Mouse (Mus musculus) hindbrain, postnatal 0 days (tissue): ENCODE measurements at regions not wholly inside any gene's neighbourhood (a gene's known extent, or its start where the extent isn't known, plus 50 kb on each side); places are given as distances from the start of the nearest gene placed in this dataset.
A peak's percentile ranks its signal among the peaks of the same experiment; 100 is the strongest.

ENCODE experiments used
- ATAC-seq: fragments of 200-750 bp; cut with Nextera tagmentation; 2 replicates; pipeline ENCODE4 v1.8.0; 2017; ENCODE audit warnings: mild to moderate bottlenecking, moderate TSS enrichment, moderate library complexity
- DNase-seq: peaks from one replicate; pipeline ENCODE4 v3.0.0-alpha.2; 2015; ENCODE audit warnings: low spot score
- H3K27ac ChIP-seq: fragments of 300-500 bp; sonication (generic); 2 replicates; pipeline ENCODE4 v1.5.1; 2014; ENCODE audit warnings: mild to moderate bottlenecking
- H3K27me3 ChIP-seq: fragments of 300-500 bp; sonication (generic); 2 replicates; pipeline ENCODE4 v1.6.1; 2014; ENCODE audit warnings: low read length, mixed read lengths; ENCODE audit not compliant: insufficient read depth
- H3K36me3 ChIP-seq: fragments of 300-500 bp; sonication (generic); 2 replicates; pipeline ENCODE4 v1.6.1; 2014; ENCODE audit warnings: low read length, mixed read lengths; ENCODE audit not compliant: insufficient read depth
- H3K4me1 ChIP-seq: fragments of 300-500 bp; sonication (generic); 2 replicates; pipeline ENCODE4 v1.6.1; 2014; ENCODE audit warnings: antibody characterized with exemption, low read length, mixed read lengths; ENCODE audit not compliant: insufficient read depth
- H3K4me2 ChIP-seq: fragments of 300-500 bp; sonication (generic); 2 replicates; pipeline ENCODE4 v1.6.1; 2014; ENCODE audit warnings: low read depth, mild to moderate bottlenecking, low read length, moderate library complexity, mixed read lengths
- H3K4me3 ChIP-seq: fragments of 300-500 bp; sonication (generic); 2 replicates; pipeline ENCODE4 v1.5.1; 2014; ENCODE audit warnings: low read length
- H3K9ac ChIP-seq: fragments of 300-500 bp; sonication (generic); replicated peaks from 2 replicates; pipeline ENCODE4 v1.6.1; 2014; ENCODE audit warnings: mild to moderate bottlenecking, low read length, moderate library complexity, mixed read lengths
- H3K9me3 ChIP-seq: fragments of 300-500 bp; sonication (generic); 2 replicates; pipeline ENCODE4 v1.6.1; 2016; ENCODE audit warnings: low read length, mixed read lengths
- CTCF ChIP-seq: IDR thresholded peaks from 2 replicates; pipeline ENCODE4 v1.5.1; 2016; ENCODE audit warnings: antibody characterized with exemption, control low read depth, low read depth
- WGBS: fragments of 180-500 bp; shearing (Covaris S2); extraction: QIAGEN DNeasy Blood & Tissue Kit; methylation state at CpG from one replicate; pipeline ENCODE4 v1.1.7; 2014; 5-methylcytosine and 5-hydroxymethylcytosine counted together

DNA sequence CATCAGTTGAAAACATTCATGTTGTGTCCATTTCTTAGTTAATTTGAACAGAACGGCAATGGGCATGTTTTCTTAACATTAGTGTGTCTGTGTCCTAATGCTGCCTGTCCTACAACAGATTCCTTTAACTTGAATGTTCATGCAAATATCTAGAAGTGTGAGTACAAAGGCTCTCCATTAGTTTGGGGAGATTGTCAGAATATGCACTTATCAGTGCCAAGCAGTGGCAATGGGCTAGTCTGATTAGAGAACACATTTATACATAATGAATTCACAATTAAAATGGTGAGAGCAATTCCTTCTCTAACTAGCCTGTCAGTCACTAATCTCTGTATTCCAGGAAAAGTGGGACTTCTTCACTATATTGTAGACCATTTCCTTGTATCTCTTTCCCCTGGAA lies 2188.8 kb downstream of the 9330182O14Rik start:
- ATAC-seq (no peak), DNase-seq (no peak)
- Histone ChIP-seq H3K4me2 (no peak overlapping the region), H3K27me3 (no peaks in the 10 kb centered on the region), H3K9me3 (no peaks in the 10 kb centered on the region), H3K9ac (no peak overlapping the region), H3K4me1 (0 out of 2 replicates have a peak, but pooled peaks cover 13% of the 10 kb centered on the region), H3K4me3 (no peak overlapping the region), H3K27ac (no peak overlapping the region), H3K36me3 (no peaks in the 10 kb centered on the region)
- WGBS = 88% methylated on average over 1 of the region's 1 CpGs
- no peak for TF ChIP-seq CTCF

DNA sequence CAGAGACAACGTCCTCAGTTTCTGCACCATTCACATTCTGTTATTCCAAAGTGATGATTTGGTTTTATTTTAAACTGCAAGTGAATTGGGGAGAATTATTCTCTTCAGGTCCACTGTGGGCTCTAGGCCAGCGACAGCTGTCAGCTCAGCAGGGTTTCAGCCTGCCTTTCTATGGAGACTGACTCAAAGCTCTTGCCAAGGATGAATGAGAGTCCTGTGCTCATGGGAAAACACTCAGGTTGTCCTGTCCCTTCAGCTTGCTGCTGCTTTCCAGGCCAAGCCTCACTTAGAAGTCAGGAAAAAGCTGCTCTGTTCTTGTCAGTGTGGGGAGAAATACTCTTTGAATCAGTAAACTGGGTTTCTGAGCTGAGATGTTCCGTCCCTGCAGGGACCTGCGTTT lies 2191.1 kb downstream of the 9330182O14Rik start:
- 30% methylated on average over 4 of the region's 4 CpGs for WGBS
- Histone ChIP-seq H3K9me3 (no peaks in the 10 kb centered on the region), H3K27ac (peak overlapping the region; percentile 68; the same call in 1 of the 2 replicates), H3K4me2 (no peak overlapping the region), H3K9ac (no peak overlapping the region), H3K27me3 (no peaks in the 10 kb centered on the region), H3K4me3 (no peak overlapping the region), H3K4me1 (0 out of 2 replicates have a peak, but pooled peaks cover 13% of the 10 kb centered on the region), H3K36me3 (no peaks in the 10 kb centered on the region)
- DNase-seq (peak; percentile 89), ATAC-seq (peak; percentile 91)
- no peak for TF ChIP-seq CTCF

DNA sequence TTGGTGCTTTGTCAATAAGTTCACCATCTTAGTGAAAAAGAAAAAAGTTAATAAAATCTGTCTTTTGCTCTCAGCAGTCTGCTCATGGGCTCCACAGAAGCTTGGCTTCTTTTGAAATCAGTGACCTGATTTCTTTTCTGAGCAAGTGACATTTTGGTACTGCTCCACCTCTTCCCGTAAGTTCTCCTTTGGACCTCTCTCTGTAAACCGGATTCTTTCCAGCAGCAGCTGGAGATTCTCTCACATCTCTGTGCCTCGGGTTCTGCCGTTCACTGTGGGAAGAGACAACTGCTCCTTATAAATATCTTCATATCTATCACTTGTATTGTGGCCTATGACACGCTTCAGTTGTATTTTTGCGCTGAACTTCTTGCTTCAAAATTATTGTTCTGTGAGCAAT lies 2194.4 kb downstream of the 9330182O14Rik start:
- ATAC-seq (no peak), DNase-seq (no peak)
- no peaks in the 10 kb centered on the region for H3K27me3 ChIP-seq
- no peak overlapping the region for H3K9ac ChIP-seq
- H3K4me2 ChIP-seq = no peak overlapping the region
- H3K9me3 ChIP-seq = no peaks in the 10 kb centered on the region
- H3K27ac ChIP-seq = no peak overlapping the region
- no peak for TF ChIP-seq CTCF
- 64% methylated on average over 6 of the region's 6 CpGs for WGBS
- no peak overlapping the region for H3K4me3 ChIP-seq
- no peaks in the 10 kb centered on the region for H3K36me3 ChIP-seq
- 0 out of 2 replicates have a peak, but pooled peaks cover 13% of the 10 kb centered on the region for H3K4me1 ChIP-seq

DNA sequence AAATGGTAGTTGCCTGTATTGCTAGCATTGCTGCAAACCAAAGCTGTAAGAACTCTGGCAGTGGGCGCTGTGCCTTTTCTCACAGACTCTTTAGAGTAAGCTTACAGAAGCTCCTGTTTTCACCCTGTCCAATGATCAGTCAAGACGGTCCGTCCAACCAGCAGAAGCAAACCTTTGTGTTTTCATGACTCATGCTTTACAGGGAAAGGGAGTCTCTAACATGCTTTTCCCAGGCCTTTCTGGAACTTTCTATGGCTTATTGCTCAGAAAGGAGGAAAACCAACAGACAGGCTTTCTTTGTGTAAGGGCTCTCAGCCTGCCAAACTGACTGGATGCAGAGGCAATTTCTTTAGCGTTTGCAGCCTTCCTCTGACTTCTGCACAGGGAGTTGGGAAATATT lies 2195.6 kb downstream of the 9330182O14Rik start:
- Histone ChIP-seq H3K9ac (no peak overlapping the region), H3K4me2 (no peak overlapping the region), H3K27me3 (no peaks in the 10 kb centered on the region), H3K9me3 (no peaks in the 10 kb centered on the region), H3K4me1 (0 out of 2 replicates have a peak, but pooled peaks cover 12% of the 10 kb centered on the region), H3K36me3 (no peaks in the 10 kb centered on the region), H3K27ac (peak overlapping the region; percentile 34; the same call in 1 of the 2 replicates), H3K4me3 (no peak overlapping the region)
- ATAC-seq (peak; percentile 82), DNase-seq (peak; percentile 56)
- no peak for TF ChIP-seq CTCF
- 60% methylated on average over 4 of the region's 4 CpGs for WGBS

DNA sequence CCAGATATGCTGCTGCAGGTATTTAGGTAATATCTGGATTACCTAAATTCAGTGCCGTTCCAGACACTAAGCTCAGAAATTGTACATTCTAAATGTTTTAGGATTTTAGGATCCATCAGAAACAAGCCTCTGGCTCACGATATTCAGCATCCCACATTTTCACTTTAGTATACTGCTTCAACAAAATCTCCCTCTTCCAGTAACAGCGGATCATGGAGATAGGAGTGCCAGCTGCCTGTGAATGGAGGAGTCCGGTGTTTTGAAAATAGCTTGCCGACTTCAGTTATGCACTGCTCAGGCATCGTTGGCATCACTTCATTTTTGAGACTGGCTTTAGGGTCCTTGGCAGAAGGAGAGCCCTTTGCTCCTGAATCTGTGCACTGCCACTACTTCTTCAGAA lies 2199.5 kb downstream of the 9330182O14Rik start:
- 88% methylated on average over 6 of the region's 6 CpGs for WGBS
- ATAC-seq = no peak

DNA sequence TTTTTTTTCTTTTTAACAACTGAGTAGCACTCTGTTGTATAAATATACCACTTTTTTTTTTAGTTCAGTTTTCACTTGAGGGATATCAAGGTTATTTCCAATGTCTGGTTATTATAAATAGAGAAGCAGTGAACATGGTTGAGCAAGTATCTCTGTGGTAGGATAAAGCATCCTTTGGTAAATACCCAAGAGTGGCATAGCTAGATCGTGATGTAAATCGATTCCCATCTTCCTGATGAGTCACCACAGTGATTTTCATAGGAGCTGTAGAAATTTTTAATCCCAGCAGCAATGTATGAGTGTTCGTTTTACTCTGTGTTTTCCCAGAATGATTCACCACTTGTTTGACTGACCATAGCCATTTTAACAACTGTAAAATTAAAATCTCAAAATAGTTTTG lies 2212.0 kb downstream of the 9330182O14Rik start:
- no peak for DNase-seq
- H3K27ac ChIP-seq = no peak overlapping the region
- TF ChIP-seq CTCF = no peak
- no peaks in the 10 kb centered on the region for H3K4me1 ChIP-seq
- H3K27me3 ChIP-seq = no peaks in the 10 kb centered on the region
- 0 out of 2 replicates have a peak, but pooled peaks cover 3% of the 10 kb centered on the region for H3K9me3 ChIP-seq
- no peak overlapping the region for H3K9ac ChIP-seq
- no peak for ATAC-seq
- no peak overlapping the region for H3K4me3 ChIP-seq
- H3K4me2 ChIP-seq = no peak overlapping the region
- no peaks in the 10 kb centered on the region for H3K36me3 ChIP-seq
- WGBS = 87% methylated on average over 3 of the region's 3 CpGs

More for the DNA sequence above, 2199.5 kb downstream of the 9330182O14Rik start:
- DNase-seq = no peak
- Histone ChIP-seq H3K9me3 (no peaks in the 10 kb centered on the region), H3K4me1 (no peaks in the 10 kb centered on the region), H3K27ac (no peak overlapping the region), H3K9ac (no peak overlapping the region), H3K4me2 (no peak overlapping the region), H3K27me3 (no peaks in the 10 kb centered on the region), H3K36me3 (no peaks in the 10 kb centered on the region), H3K4me3 (no peak overlapping the region)
- TF ChIP-seq CTCF = no peak

DNA sequence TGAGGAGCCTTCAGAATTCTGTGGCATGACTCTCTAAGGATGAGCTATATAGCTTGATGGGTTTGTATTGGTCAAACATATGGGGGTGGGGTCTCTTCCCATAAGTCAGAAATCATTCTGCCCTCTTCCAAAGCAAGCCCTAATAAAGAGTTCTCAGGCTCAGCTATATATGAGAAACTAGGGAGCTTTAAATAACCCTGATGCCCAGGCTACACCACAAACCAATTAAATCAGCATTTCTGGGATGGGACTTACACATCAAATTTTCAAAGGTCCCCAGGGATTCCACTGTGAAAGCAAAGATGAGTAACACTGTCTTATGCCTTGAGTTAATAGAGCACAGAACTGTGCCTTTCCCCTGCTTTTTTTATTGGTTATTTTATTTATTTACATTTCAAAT lies 2227.7 kb downstream of the 9330182O14Rik start:
- H3K36me3 ChIP-seq = no peaks in the 10 kb centered on the region
- no peak for DNase-seq
- H3K27ac ChIP-seq = no peak overlapping the region
- TF ChIP-seq CTCF = no peak
- ATAC-seq = no peak
- no peak overlapping the region for H3K4me2 ChIP-seq
- H3K4me3 ChIP-seq = no peak overlapping the region
- H3K27me3 ChIP-seq = no peaks in the 10 kb centered on the region
- no peaks in the 10 kb centered on the region for H3K4me1 ChIP-seq
- H3K9me3 ChIP-seq = no peaks in the 10 kb centered on the region
- no peak overlapping the region for H3K9ac ChIP-seq
